Mouse (Mus musculus): ENCODE data around the gene Irf3.

- TF ChIP-seq POLR2A (IDR thresholded peaks at IDR 0.05; ENCODE audit: control insufficient read depth, extremely low read depth, insufficient read depth, low read length, poor library complexity) (no peak), CTCF (IDR thresholded peaks at IDR 0.05; ENCODE audit: borderline replicate concordance, control insufficient read depth, extremely low read depth, insufficient read depth, low read length, poor library complexity) (no peak)
Observed at GRCm38 (mm10) chr7:45007141-45007540, 9.7 kb downstream of the Irf3 start.

Data from thymus, adult 2 months (tissue).